Mouse (Mus musculus) intestine, embryonic 14.5 days (tissue): ENCODE measurements around the gene Inpp5f. TPM values are rescaled to one million over a fixed set of nuclear protein-coding genes. Genes with fewer than 3 reads are reported as not detected.
"Not testable (repeated sequence)": the region's sequence is repeated elsewhere in the genome, so short reads cannot be mapped to it uniquely, and the experiment has no call there.

ENCODE experiments used
- ATAC-seq: fragments of 200-750 bp; cut with Nextera tagmentation; replicated peaks from 2 replicates; pipeline ENCODE4 v1.8.0; 2017; ENCODE audit warnings: low read depth, moderate number of reproducible peaks, moderate TSS enrichment, moderate library complexity; ENCODE audit not compliant: low FRiP score, low TSS enrichment
- DNase-seq: peaks from one replicate; pipeline ENCODE4 v3.0.0-alpha.2; 2018; ENCODE audit warnings: low spot score
- H3K27ac ChIP-seq: fragments of 300-500 bp; sonication (generic); 2 replicates; pipeline ENCODE4 v1.5.1; 2014; ENCODE audit warnings: low read depth, mild to moderate bottlenecking, control low read depth
- H3K27me3 ChIP-seq: fragments of 300-500 bp; sonication (generic); replicated peaks from 2 replicates; pipeline ENCODE4 v1.6.1; 2014; ENCODE audit warnings: low read length, control low read depth; ENCODE audit not compliant: control insufficient read depth, insufficient read depth
- H3K36me3 ChIP-seq: fragments of 300-500 bp; sonication (generic); 2 replicates; pipeline ENCODE4 v1.6.1; 2014; ENCODE audit warnings: low read length, control low read depth; ENCODE audit not compliant: control insufficient read depth, insufficient read depth
- H3K4me1 ChIP-seq: fragments of 300-500 bp; sonication (generic); replicated peaks from 2 replicates; pipeline ENCODE4 v1.6.1; 2014; ENCODE audit warnings: low read length, control low read depth, mixed read lengths; ENCODE audit not compliant: control insufficient read depth, insufficient read depth
- H3K4me2 ChIP-seq: fragments of 300-500 bp; sonication (generic); 2 replicates; pipeline ENCODE4 v1.6.1; 2014; ENCODE audit warnings: low read length
- H3K4me3 ChIP-seq: fragments of 300-500 bp; sonication (generic); 2 replicates; pipeline ENCODE4 v1.5.1; 2014; ENCODE audit warnings: low read depth, low read length, control low read depth, mixed read lengths
- H3K9ac ChIP-seq: fragments of 300-500 bp; sonication (generic); 2 replicates; pipeline ENCODE4 v1.6.1; 2014; ENCODE audit warnings: mild to moderate bottlenecking, low read length
- H3K9me3 ChIP-seq: fragments of 300-500 bp; sonication (generic); 2 replicates; pipeline ENCODE4 v1.6.1; 2016; ENCODE audit warnings: low read length, control low read depth; ENCODE audit not compliant: control insufficient read depth
- WGBS: fragments of 180-500 bp; shearing (Covaris S2); extraction: QIAGEN DNeasy Blood & Tissue Kit; methylation state at CpG from one replicate; pipeline ENCODE4 v1.1.7; 2014; 5-methylcytosine and 5-hydroxymethylcytosine counted together
- polyA plus RNA-seq: library from polyadenylated mRNA; unstranded; fragments of >200 nt; fragmentation: Nextera tagmentation; extraction: Ambion mirVana; gene quantifications from 2 replicates; pipeline ENCODE4 v1.2.1, GENCODE M21; 2014

Inpp5f gene
- polyA plus RNA-seq, 1 experiment from 2014 or later, result 33.7 TPM

- Histone ChIP-seq H3K27ac (peak overlapping the region; percentile 51; the same call in 1 of the 2 replicates), H3K4me2 (no peak overlapping the region), H3K4me3 (no peak overlapping the region), H3K36me3 (no peaks in the 10 kb centered on the region), H3K4me1 (peaks cover 10% of the 10 kb centered on the region), H3K9ac (no peak overlapping the region), H3K27me3 (no peaks in the 10 kb centered on the region), H3K9me3 (no peaks in the 10 kb centered on the region)
- ATAC-seq (no peak), DNase-seq (no peak)
- WGBS, result 47% methylated on average over 4 of the region's 4 CpGs
These were observed 23.7 kb upstream of the Inpp5f start for GRCm38 (mm10) chr7:128587334-128587933.

GRCm38 (mm10) chr7:128591345-128592084 is 19.6 kb upstream of the Inpp5f start:
- Histone ChIP-seq H3K4me3 (no peak overlapping the region), H3K4me2 (no peak overlapping the region), H3K27ac (peak overlapping the region; percentile 47; the same call in 1 of the 2 replicates), H3K4me1 (peaks cover 13% of the 10 kb centered on the region), H3K9me3 (no peaks in the 10 kb centered on the region), H3K9ac (no peak overlapping the region), H3K27me3 (no peaks in the 10 kb centered on the region), H3K36me3 (no peaks in the 10 kb centered on the region)
- WGBS, result 11% methylated on average over 9 of the region's 9 CpGs
- DNase-seq, result no peak
- ATAC-seq, result 0 out of 2 replicates have a peak, but pooled peaks have one; percentile 23

- Histone ChIP-seq H3K4me1 (peaks cover 13% of the 10 kb centered on the region), H3K27me3 (no peaks in the 10 kb centered on the region), H3K4me3 (peak overlapping the region; percentile 10), H3K9ac (no peak overlapping the region), H3K27ac (peak overlapping the region; percentile 47; the same call in 1 of the 2 replicates), H3K4me2 (peak overlapping the region; percentile 48), H3K36me3 (no peaks in the 10 kb centered on the region), H3K9me3 (no peaks in the 10 kb centered on the region)
- ATAC-seq (0 out of 2 replicates have a peak, but pooled peaks have one; percentile 27), DNase-seq (peak; percentile 72)
- WGBS, result 10% methylated on average over 21 of the region's 21 CpGs
These were observed 18.8 kb upstream of the Inpp5f start for GRCm38 (mm10) chr7:128592118-128592935.

- H3K9me3 ChIP-seq, result no peaks in the 10 kb centered on the region
- ATAC-seq (no peak), DNase-seq (no peak)
- H3K4me1 ChIP-seq, result peaks cover 13% of the 10 kb centered on the region
- H3K9ac ChIP-seq, result no peak overlapping the region
- WGBS, result 14% methylated on average over 6 of the region's 6 CpGs
- H3K4me3 ChIP-seq, result no peak overlapping the region
- peak overlapping the region; percentile 48 for H3K4me2 ChIP-seq
- no peaks in the 10 kb centered on the region for H3K36me3 ChIP-seq
- H3K27ac ChIP-seq, result peak overlapping the region; percentile 5; the same call in 1 of the 2 replicates
- no peaks in the 10 kb centered on the region for H3K27me3 ChIP-seq
These were observed 18.2 kb upstream of the Inpp5f start for GRCm38 (mm10) chr7:128592936-128593241.

GRCm38 (mm10) chr7:128596274-128596673 is 14.9 kb upstream of the Inpp5f start:
- H3K4me2 ChIP-seq, result no peak overlapping the region
- no peaks in the 10 kb centered on the region for H3K36me3 ChIP-seq
- H3K4me3 ChIP-seq, result no peak overlapping the region
- ATAC-seq (no peak), DNase-seq (no peak)
- no peak overlapping the region for H3K9ac ChIP-seq
- 95% methylated on average over 2 of the region's 2 CpGs for whole genome bisulfite sequencing
- H3K9me3 ChIP-seq, result no peaks in the 10 kb centered on the region
- H3K27ac ChIP-seq, result no peak overlapping the region
- H3K27me3 ChIP-seq, result no peaks in the 10 kb centered on the region
- peaks cover 9% of the 10 kb centered on the region for H3K4me1 ChIP-seq

GRCm38 (mm10) chr7:128599072-128599471 is 12.1 kb upstream of the Inpp5f start:
- no peaks in the 10 kb centered on the region for H3K4me1 ChIP-seq
- H3K4me2 ChIP-seq, result no peak overlapping the region
- DNase-seq, result no peak
- no peaks in the 10 kb centered on the region for H3K9me3 ChIP-seq
- H3K4me3 ChIP-seq, result no peak overlapping the region
- no peaks in the 10 kb centered on the region for H3K27me3 ChIP-seq
- no peak for ATAC-seq
- WGBS, result 81% methylated on average over 5 of the region's 5 CpGs
- no peak overlapping the region for H3K27ac ChIP-seq
- H3K36me3 ChIP-seq, result no peaks in the 10 kb centered on the region
- H3K9ac ChIP-seq, result no peak overlapping the region

GRCm38 (mm10) chr7:128601826-128602225 is 9.3 kb upstream of the Inpp5f start:
- Histone ChIP-seq H3K4me2 (no peak overlapping the region), H3K9me3 (no peaks in the 10 kb centered on the region), H3K27ac (no peak overlapping the region), H3K36me3 (no peaks in the 10 kb centered on the region), H3K9ac (no peak overlapping the region), H3K4me3 (no peak overlapping the region), H3K27me3 (no peaks in the 10 kb centered on the region), H3K4me1 (no peaks in the 10 kb centered on the region)
- DNase-seq (no peak), ATAC-seq (no peak)
- 62% methylated on average over 5 of the region's 5 CpGs for WGBS

- H3K9me3 ChIP-seq, H3K4me3 ChIP-seq, ATAC-seq, H3K9ac ChIP-seq, H3K4me2 ChIP-seq, DNase-seq, H3K27ac ChIP-seq, H3K36me3 ChIP-seq, H3K27me3 ChIP-seq: not testable (repeated sequence)
- H3K4me1 ChIP-seq, result peaks cover 12% of the 10 kb centered on the region
- 98% methylated on average over 7 of the region's 9 CpGs for WGBS
These were observed 1.2 kb upstream of the Inpp5f start for GRCm38 (mm10) chr7:128609936-128610335.
